Mouse (Mus musculus): ENCODE measurements around the gene Mymk. TPM values are rescaled to one million over a fixed set of nuclear protein-coding genes. Genes with fewer than 3 reads are reported as not detected.

Mymk gene
- polyA plus RNA-seq, 1 experiment from 2014 or later, result 0.29 TPM

- no peak overlapping the region for H3K27ac ChIP-seq
- no peak for DNase-seq (ENCODE audit: low spot score)
- peaks cover 32% of the 10 kb centered on the region for H3K4me1 ChIP-seq (replicated peaks)
- H3K4me3 ChIP-seq, result no peak overlapping the region
- no peaks in the 10 kb centered on the region for H3K27me3 ChIP-seq (ENCODE audit: insufficient read depth, poor library complexity, severe bottlenecking)
- no peaks in the 10 kb centered on the region for H3K9me3 ChIP-seq
- 91% methylated on average over 7 of the region's 7 CpGs for WGBS
- no peaks in the 10 kb centered on the region for H3K36me3 ChIP-seq
Measured at GRCm38 (mm10) chr2:27095178-27095577, 23.2 kb upstream of the Mymk start.

DNA sequence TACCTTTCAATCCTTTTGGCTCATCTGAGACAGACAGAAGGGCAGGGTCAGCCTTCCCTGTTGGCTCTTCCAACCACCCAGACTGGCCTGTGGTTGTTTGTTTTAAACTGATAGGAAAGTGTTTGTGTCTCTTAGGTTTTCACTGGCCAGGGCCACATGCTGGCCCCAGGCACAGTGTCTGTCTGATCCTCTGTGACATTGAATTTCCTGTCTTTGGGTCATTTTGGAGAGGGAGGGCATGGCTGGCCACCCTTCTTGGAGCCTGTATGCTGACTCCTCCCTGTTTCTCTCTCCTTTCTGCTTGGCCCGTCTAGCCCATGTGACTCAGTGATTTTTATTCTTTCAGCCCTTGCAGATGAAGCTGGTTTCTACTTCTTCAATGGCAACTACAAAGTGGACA is 17.3 kb upstream of the Mymk start:
- Histone ChIP-seq H3K4me3 (no peak overlapping the region), H3K9me3 (no peaks in the 10 kb centered on the region), H3K27me3 (ENCODE audit: insufficient read depth, poor library complexity, severe bottlenecking) (no peaks in the 10 kb centered on the region), H3K4me1 (replicated peaks) (peaks cover 22% of the 10 kb centered on the region), H3K36me3 (no peaks in the 10 kb centered on the region), H3K27ac (no peak overlapping the region)
- 65% methylated on average over 1 of the region's 1 CpGs for WGBS
- no peak for DNase-seq (ENCODE audit: low spot score)

GRCm38 (mm10) chr2:27088700-27089099 is 16.7 kb upstream of the Mymk start:
- H3K9me3 ChIP-seq, result no peaks in the 10 kb centered on the region
- no peak for DNase-seq (ENCODE audit: low spot score)
- 75% methylated on average over 5 of the region's 5 CpGs for WGBS

GRCm38 (mm10) chr2:27088071-27088644 is 16.2 kb upstream of the Mymk start:
- Histone ChIP-seq H3K27me3 (ENCODE audit: insufficient read depth, poor library complexity, severe bottlenecking) (no peaks in the 10 kb centered on the region), H3K9me3 (no peaks in the 10 kb centered on the region), H3K4me1 (replicated peaks) (peaks cover 31% of the 10 kb centered on the region), H3K4me3 (no peak overlapping the region), H3K27ac (peak overlapping the region; percentile 25; the same call in 1 of the 2 replicates), H3K36me3 (no peaks in the 10 kb centered on the region)
- DNase-seq (ENCODE audit: low spot score), result no peak
- WGBS, result 84% methylated on average over 18 of the region's 18 CpGs

More at GRCm38 (mm10) chr2:27088700-27089099, 16.7 kb upstream of the Mymk start:
- no peak overlapping the region for H3K4me3 ChIP-seq
- no peaks in the 10 kb centered on the region for H3K27me3 ChIP-seq (ENCODE audit: insufficient read depth, poor library complexity, severe bottlenecking)
- no peak overlapping the region for H3K27ac ChIP-seq
- H3K36me3 ChIP-seq, result no peaks in the 10 kb centered on the region
- peaks cover 27% of the 10 kb centered on the region for H3K4me1 ChIP-seq (replicated peaks)

DNA sequence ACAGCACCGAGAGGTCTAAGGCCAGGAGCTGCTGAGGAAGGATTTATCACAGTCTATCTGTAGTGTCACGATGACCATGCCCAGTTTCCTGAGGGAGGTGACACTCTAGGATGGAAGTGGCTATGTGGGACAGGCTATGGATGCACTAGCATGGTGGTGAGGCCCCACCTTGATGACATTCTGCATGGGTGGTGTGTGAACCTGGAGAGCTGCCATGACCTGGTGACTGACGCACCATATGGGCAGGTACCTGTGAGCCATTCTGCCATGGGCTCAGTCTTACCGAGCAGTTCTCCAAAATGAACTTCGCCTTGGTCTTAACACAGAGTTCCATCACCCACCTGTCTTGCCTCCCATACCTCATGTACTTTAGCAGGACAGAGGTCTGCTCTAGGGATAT is 15.6 kb upstream of the Mymk start:
- H3K36me3 ChIP-seq, result no peaks in the 10 kb centered on the region
- no peak for DNase-seq (ENCODE audit: low spot score)
- WGBS, result 90% methylated on average over 5 of the region's 5 CpGs
- no peak overlapping the region for H3K4me3 ChIP-seq
- no peaks in the 10 kb centered on the region for H3K27me3 ChIP-seq (ENCODE audit: insufficient read depth, poor library complexity, severe bottlenecking)
- no peaks in the 10 kb centered on the region for H3K9me3 ChIP-seq
- no peak overlapping the region for H3K27ac ChIP-seq
- H3K4me1 ChIP-seq (replicated peaks), result peaks cover 31% of the 10 kb centered on the region

DNA sequence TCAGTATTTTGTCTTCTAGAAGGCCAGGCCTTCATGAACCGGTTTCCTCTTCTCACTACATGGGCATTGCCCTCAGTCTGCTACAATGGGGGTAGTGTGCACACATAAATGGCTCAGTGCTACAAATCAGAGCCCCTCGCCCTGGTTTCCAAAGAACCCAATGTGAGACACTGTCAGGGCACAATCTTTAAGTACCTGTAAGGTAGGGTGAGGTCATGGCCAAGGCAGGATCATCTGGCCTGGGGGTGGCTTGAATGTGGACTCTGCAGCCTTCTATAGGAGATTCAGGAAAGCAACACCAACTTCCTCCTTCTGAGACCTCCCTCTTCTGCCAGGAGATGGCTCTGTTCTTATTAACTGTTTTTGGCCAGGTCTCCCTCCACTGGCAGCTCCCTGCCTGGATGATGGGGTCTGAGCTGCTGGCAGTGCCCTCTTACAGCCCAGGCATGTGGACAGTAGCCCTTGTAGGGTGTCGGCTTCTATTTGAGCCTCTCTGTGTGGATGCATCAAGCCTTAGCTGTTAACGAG is 14.6 kb upstream of the Mymk start:
- H3K4me3 ChIP-seq, result no peak overlapping the region
- no peaks in the 10 kb centered on the region for H3K36me3 ChIP-seq
- H3K4me1 ChIP-seq (replicated peaks), result peaks cover 32% of the 10 kb centered on the region
- WGBS, result 85% methylated on average over 4 of the region's 4 CpGs
- H3K27ac ChIP-seq, result no peak overlapping the region
- DNase-seq (ENCODE audit: low spot score), result no peak
- no peaks in the 10 kb centered on the region for H3K9me3 ChIP-seq
- H3K27me3 ChIP-seq (ENCODE audit: insufficient read depth, poor library complexity, severe bottlenecking), result no peaks in the 10 kb centered on the region

- WGBS, result 50% methylated on average over 2 of the region's 2 CpGs
Measured at GRCm38 (mm10) chr2:27085801-27086200, 13.8 kb upstream of the Mymk start.

DNA sequence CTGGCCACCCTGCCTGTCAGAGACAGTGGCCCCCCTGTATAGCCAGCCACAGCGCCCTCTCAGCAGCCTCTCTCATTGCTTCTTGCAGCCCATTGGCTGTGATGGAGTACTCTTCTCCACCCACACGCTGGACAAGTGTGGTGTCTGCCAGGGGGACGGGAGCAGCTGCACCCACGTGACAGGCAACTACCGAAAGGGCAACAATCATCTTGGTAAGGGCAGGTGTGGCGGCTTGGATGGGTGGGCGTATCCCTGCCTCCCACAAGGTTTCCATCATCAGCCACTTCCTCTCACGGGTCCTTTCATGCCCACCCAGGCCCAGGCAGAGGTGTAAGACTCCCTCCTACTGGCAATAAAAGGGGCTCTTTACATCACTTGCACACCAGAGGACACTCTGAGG is 13.0 kb upstream of the Mymk start:
- Histone ChIP-seq H3K27ac (no peak overlapping the region), H3K36me3 (no peaks in the 10 kb centered on the region), H3K9me3 (no peaks in the 10 kb centered on the region), H3K27me3 (ENCODE audit: insufficient read depth, poor library complexity, severe bottlenecking) (0 out of 2 replicates have a peak, but pooled peaks cover 1% of the 10 kb centered on the region), H3K4me3 (no peak overlapping the region), H3K4me1 (replicated peaks) (peaks cover 37% of the 10 kb centered on the region)
- no peak for DNase-seq (ENCODE audit: low spot score)
- WGBS, result 67% methylated on average over 8 of the region's 8 CpGs

More at GRCm38 (mm10) chr2:27085801-27086200, 13.8 kb upstream of the Mymk start:
- Histone ChIP-seq H3K27me3 (ENCODE audit: insufficient read depth, poor library complexity, severe bottlenecking) (no peaks in the 10 kb centered on the region), H3K9me3 (no peaks in the 10 kb centered on the region), H3K36me3 (no peaks in the 10 kb centered on the region), H3K4me3 (no peak overlapping the region), H3K27ac (no peak overlapping the region), H3K4me1 (replicated peaks) (peaks cover 34% of the 10 kb centered on the region)
- DNase-seq (ENCODE audit: low spot score), result no peak

GRCm38 (mm10) chr2:27083761-27084475 is 11.9 kb upstream of the Mymk start:
- no peak for DNase-seq (ENCODE audit: low spot score)
- peak overlapping the region; percentile 19; the same call in 1 of the 2 replicates for H3K27ac ChIP-seq
- peaks cover 12% of the 10 kb centered on the region; the same call in 1 of the 2 replicates for H3K27me3 ChIP-seq (ENCODE audit: insufficient read depth, poor library complexity, severe bottlenecking)
- H3K36me3 ChIP-seq, result no peaks in the 10 kb centered on the region
- H3K4me1 ChIP-seq (replicated peaks), result peaks cover 48% of the 10 kb centered on the region
- no peaks in the 10 kb centered on the region for H3K9me3 ChIP-seq
- WGBS, result 76% methylated on average over 12 of the region's 12 CpGs
- H3K4me3 ChIP-seq, result no peak overlapping the region

DNA sequence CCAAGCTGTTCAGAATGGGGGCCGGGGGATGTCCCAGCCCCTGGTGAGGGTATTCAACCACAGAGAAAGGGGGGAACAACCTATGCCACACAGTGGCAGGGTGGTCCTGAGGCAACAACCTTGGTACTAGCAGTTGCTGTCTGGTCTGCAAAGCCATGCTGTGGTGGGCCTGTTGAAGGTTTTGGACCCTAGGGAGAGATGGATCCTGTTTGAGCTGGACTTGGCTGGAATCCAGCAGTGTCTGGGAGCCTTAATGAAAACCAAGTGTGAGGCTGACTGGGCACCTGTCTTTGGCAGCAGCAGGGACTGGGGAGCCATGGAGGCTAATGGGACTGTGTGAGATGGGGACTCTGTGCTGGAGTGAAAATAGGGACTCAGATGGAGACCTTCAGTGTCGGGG is 7.7 kb upstream of the Mymk start:
- WGBS, result 54% methylated on average over 2 of the region's 2 CpGs
- peak overlapping the region; percentile 16 for H3K4me3 ChIP-seq
- H3K4me1 ChIP-seq (replicated peaks), result peaks cover 45% of the 10 kb centered on the region
- no peaks in the 10 kb centered on the region for H3K9me3 ChIP-seq
- no peaks in the 10 kb centered on the region for H3K36me3 ChIP-seq
- peaks cover 37% of the 10 kb centered on the region; the same call in 1 of the 2 replicates for H3K27me3 ChIP-seq (ENCODE audit: insufficient read depth, poor library complexity, severe bottlenecking)
- DNase-seq (ENCODE audit: low spot score), result no peak
- peak overlapping the region; percentile 70 for H3K27ac ChIP-seq

DNA sequence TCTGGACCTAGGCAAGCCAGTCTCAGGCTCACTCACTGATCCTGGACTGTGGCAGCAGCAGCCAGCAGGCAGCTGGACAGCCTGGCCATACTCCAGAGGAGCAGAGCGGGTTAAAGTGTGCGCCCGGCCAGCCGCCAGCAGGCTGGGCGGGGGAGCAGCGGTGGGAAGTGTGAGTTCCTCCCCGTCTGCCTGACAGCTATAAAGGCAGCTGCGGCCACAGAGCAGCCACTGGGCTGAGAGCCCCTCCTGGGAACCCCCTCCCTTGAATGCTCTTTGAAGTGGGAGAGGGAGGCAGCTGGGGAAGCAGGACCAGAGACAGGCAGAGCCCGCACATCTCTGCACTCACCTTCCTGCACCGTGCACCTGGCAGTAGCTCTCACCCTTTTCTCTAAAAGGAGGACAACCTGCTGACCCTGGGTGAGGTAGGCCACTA is 7.2 kb upstream of the Mymk start, which contains the start of gene Adamtsl2:
TSS of gene Adamtsl2 (plus strand) at position 228 of the 433 bp plus-strand sequence.
- Histone ChIP-seq H3K27ac (peak within 1 kb of the TSS; percentile 70), H3K27me3 (ENCODE audit: insufficient read depth, poor library complexity, severe bottlenecking) (peaks cover 37% of the 10 kb centered on the region; the same call in 1 of the 2 replicates), H3K36me3 (no peaks in the 10 kb centered on the region), H3K4me1 (replicated peaks) (peaks cover 41% of the 10 kb centered on the region), H3K4me3 (peak within 1 kb of the TSS; percentile 16), H3K9me3 (no peaks in the 10 kb centered on the region)
- WGBS, result 4% methylated on average over 10 of the region's 10 CpGs
- peak; percentile 73 for DNase-seq (ENCODE audit: low spot score)

DNA sequence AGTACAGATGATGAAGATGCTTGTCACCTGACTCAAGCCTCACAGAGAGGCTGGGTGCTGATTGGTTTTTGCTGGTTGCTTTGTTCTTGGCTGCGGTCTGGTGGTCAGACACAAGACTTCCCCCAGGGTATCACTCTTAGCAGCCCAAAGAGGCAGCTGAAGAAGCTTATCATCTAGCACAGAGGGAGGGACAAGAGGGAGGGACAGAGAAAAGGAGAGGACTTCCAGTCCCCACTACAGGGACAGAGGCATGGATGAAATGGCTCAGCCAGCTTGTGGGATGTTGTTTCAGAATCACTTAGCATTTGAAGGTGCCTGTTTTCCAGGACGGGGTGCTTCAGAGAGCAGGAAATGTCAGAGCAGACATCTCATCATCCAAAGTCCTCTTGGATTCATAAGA is 6.3 kb upstream of the Mymk start:
- H3K27ac ChIP-seq, result peak overlapping the region; percentile 70; the same call in 1 of the 2 replicates
- DNase-seq (ENCODE audit: low spot score), result no peak
- no peaks in the 10 kb centered on the region for H3K9me3 ChIP-seq
- WGBS, result 21% methylated on average over 2 of the region's 2 CpGs
- peaks cover 40% of the 10 kb centered on the region; the same call in 1 of the 2 replicates for H3K27me3 ChIP-seq (ENCODE audit: insufficient read depth, poor library complexity, severe bottlenecking)
- no peaks in the 10 kb centered on the region for H3K36me3 ChIP-seq
- peaks cover 35% of the 10 kb centered on the region for H3K4me1 ChIP-seq (replicated peaks)
- no peak overlapping the region for H3K4me3 ChIP-seq

DNA sequence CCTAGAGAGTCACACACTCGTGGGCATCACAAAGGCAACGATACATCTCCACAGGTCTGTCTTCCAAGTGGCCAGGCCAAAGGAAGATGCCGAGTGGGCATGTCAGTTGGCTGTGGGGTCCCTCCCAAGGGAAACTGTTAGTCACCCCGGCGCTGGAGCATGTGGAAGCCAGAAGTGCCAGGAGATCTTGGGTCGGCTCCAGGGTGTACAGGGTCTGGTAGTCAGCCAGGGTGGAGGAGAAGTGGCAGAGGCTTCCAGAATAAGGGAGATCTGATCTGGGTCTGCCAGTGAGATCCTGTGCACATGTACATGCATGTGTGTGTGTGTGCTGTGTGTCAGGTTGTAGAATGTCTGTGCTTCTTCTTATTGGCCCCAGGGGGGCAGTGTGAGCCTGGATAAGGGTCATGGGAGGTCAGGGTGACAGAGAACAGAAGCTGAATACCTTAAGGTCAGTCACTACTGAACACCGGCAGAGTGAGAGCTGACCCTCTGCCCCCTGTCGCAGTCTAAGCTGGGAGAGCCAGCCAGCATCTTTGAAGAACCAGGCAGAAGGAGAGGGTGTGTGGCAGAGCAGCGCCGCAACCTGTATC is 5.8 kb upstream of the Mymk start:
- Histone ChIP-seq H3K27ac (no peak overlapping the region), H3K9me3 (no peaks in the 10 kb centered on the region), H3K36me3 (no peaks in the 10 kb centered on the region), H3K4me3 (no peak overlapping the region), H3K27me3 (ENCODE audit: insufficient read depth, poor library complexity, severe bottlenecking) (peaks cover 41% of the 10 kb centered on the region; the same call in 1 of the 2 replicates), H3K4me1 (replicated peaks) (peaks cover 40% of the 10 kb centered on the region)
- WGBS, result 59% methylated on average over 10 of the region's 10 CpGs
- no peak for DNase-seq (ENCODE audit: low spot score)

Measured in hindbrain, embryonic 10.5 days (tissue).